Mouse (Mus musculus): ENCODE measurements at regions not wholly inside any gene's neighbourhood (a gene's known extent, or its start where the extent isn't known, plus 50 kb on each side); places are given as distances from the start of the nearest gene placed in this dataset.

- Histone ChIP-seq H3K4me3 (ENCODE audit: low read length) (peak overlapping the region; percentile 18; the same call in 1 of the 2 replicates), H3K36me3 (ENCODE audit: insufficient read depth, low read length) (no peaks in the 10 kb centered on the region), H3K4me2 (replicated peaks; ENCODE audit: low read depth, low read length) (peak overlapping the region; percentile 41), H3K27me3 (ENCODE audit: insufficient read depth, low read length) (no peaks in the 10 kb centered on the region), H3K27ac (ENCODE audit: low read length) (peak overlapping the region; percentile 78), H3K9me3 (ENCODE audit: low read length) (no peaks in the 10 kb centered on the region), H3K4me1 (ENCODE audit: insufficient read depth, low read length) (peaks cover 21% of the 10 kb centered on the region), H3K9ac (replicated peaks; ENCODE audit: low read length) (peak overlapping the region; percentile 53)
- ATAC-seq (ENCODE audit: low FRiP score, low TSS enrichment), result peak; percentile 89
- 4% methylated on average over 17 of the region's 17 CpGs for WGBS
Measured at GRCm38 (mm10) chr5:136619315-136620231, 52.3 kb upstream of the Cux1 start.

- H3K4me3 ChIP-seq (ENCODE audit: low read length), result no peak overlapping the region
- no peak overlapping the region for H3K9ac ChIP-seq (replicated peaks; ENCODE audit: low read length)
- 22% methylated on average over 12 of the region's 12 CpGs for WGBS
- no peaks in the 10 kb centered on the region for H3K27me3 ChIP-seq (ENCODE audit: insufficient read depth, low read length)
- H3K27ac ChIP-seq (ENCODE audit: low read length), result peak overlapping the region; percentile 78
- H3K4me1 ChIP-seq (ENCODE audit: insufficient read depth, low read length), result peaks cover 21% of the 10 kb centered on the region
- H3K9me3 ChIP-seq (ENCODE audit: low read length), result no peaks in the 10 kb centered on the region
- H3K4me2 ChIP-seq (replicated peaks; ENCODE audit: low read depth, low read length), result peak overlapping the region; percentile 41
- no peaks in the 10 kb centered on the region for H3K36me3 ChIP-seq (ENCODE audit: insufficient read depth, low read length)
- ATAC-seq (ENCODE audit: low FRiP score, low TSS enrichment), result no peak
Measured at GRCm38 (mm10) chr5:136620234-136620633, 52.9 kb upstream of the Cux1 start.

- 35% methylated on average over 4 of the region's 4 CpGs for WGBS
- Histone ChIP-seq H3K27me3 (ENCODE audit: insufficient read depth, low read length) (no peaks in the 10 kb centered on the region), H3K4me1 (ENCODE audit: insufficient read depth, low read length) (peaks cover 21% of the 10 kb centered on the region), H3K9ac (replicated peaks; ENCODE audit: low read length) (no peak overlapping the region), H3K4me3 (ENCODE audit: low read length) (no peak overlapping the region), H3K4me2 (replicated peaks; ENCODE audit: low read depth, low read length) (no peak overlapping the region), H3K27ac (ENCODE audit: low read length) (no peak overlapping the region), H3K9me3 (ENCODE audit: low read length) (no peaks in the 10 kb centered on the region), H3K36me3 (ENCODE audit: insufficient read depth, low read length) (no peaks in the 10 kb centered on the region)
- ATAC-seq (ENCODE audit: low FRiP score, low TSS enrichment), result no peak
Measured at GRCm38 (mm10) chr5:136621336-136622125, 54.2 kb upstream of the Cux1 start.

- H3K4me3 ChIP-seq (ENCODE audit: low read length), result no peak overlapping the region
- H3K9me3 ChIP-seq (ENCODE audit: low read length), result no peaks in the 10 kb centered on the region
- H3K4me1 ChIP-seq (ENCODE audit: insufficient read depth, low read length), result peaks cover 21% of the 10 kb centered on the region
- no peak for ATAC-seq (ENCODE audit: low FRiP score, low TSS enrichment)
- H3K27me3 ChIP-seq (ENCODE audit: insufficient read depth, low read length), result no peaks in the 10 kb centered on the region
- no peak overlapping the region for H3K9ac ChIP-seq (replicated peaks; ENCODE audit: low read length)
- no peak overlapping the region for H3K4me2 ChIP-seq (replicated peaks; ENCODE audit: low read depth, low read length)
- no peaks in the 10 kb centered on the region for H3K36me3 ChIP-seq (ENCODE audit: insufficient read depth, low read length)
- WGBS, result 13% methylated on average over 2 of the region's 2 CpGs
- no peak overlapping the region for H3K27ac ChIP-seq (ENCODE audit: low read length)
Measured at GRCm38 (mm10) chr5:136622152-136622551, 54.9 kb upstream of the Cux1 start.

GRCm38 (mm10) chr5:136622721-136623542, 55.6 kb upstream of the Cux1 start:
- peak overlapping the region; percentile 51 for H3K4me3 ChIP-seq (ENCODE audit: low read length)

GRCm38 (mm10) chr5:136623791-136624190, 56.5 kb upstream of the Cux1 start:
- Histone ChIP-seq H3K4me3 (ENCODE audit: low read length) (no peak overlapping the region), H3K27me3 (ENCODE audit: insufficient read depth, low read length) (no peaks in the 10 kb centered on the region), H3K4me2 (replicated peaks; ENCODE audit: low read depth, low read length) (no peak overlapping the region), H3K36me3 (ENCODE audit: insufficient read depth, low read length) (no peaks in the 10 kb centered on the region), H3K27ac (ENCODE audit: low read length) (no peak overlapping the region), H3K4me1 (ENCODE audit: insufficient read depth, low read length) (peaks cover 21% of the 10 kb centered on the region), H3K9me3 (ENCODE audit: low read length) (no peaks in the 10 kb centered on the region), H3K9ac (replicated peaks; ENCODE audit: low read length) (no peak overlapping the region)
- WGBS, result 54% methylated on average over 6 of the region's 6 CpGs
- no peak for ATAC-seq (ENCODE audit: low FRiP score, low TSS enrichment)

More at GRCm38 (mm10) chr5:136622721-136623542, 55.6 kb upstream of the Cux1 start:
- Histone ChIP-seq H3K27ac (ENCODE audit: low read length) (no peak overlapping the region), H3K27me3 (ENCODE audit: insufficient read depth, low read length) (no peaks in the 10 kb centered on the region), H3K4me1 (ENCODE audit: insufficient read depth, low read length) (peaks cover 21% of the 10 kb centered on the region), H3K4me2 (replicated peaks; ENCODE audit: low read depth, low read length) (peak overlapping the region; percentile 90), H3K9ac (replicated peaks; ENCODE audit: low read length) (peak overlapping the region; percentile 56), H3K36me3 (ENCODE audit: insufficient read depth, low read length) (no peaks in the 10 kb centered on the region), H3K9me3 (ENCODE audit: low read length) (no peaks in the 10 kb centered on the region)
- peak; percentile 24; the same call in 1 of the 2 replicates for ATAC-seq (ENCODE audit: low FRiP score, low TSS enrichment)
- WGBS, result 3% methylated on average over 43 of the region's 43 CpGs

- Histone ChIP-seq H3K27ac (ENCODE audit: low read length) (no peak overlapping the region), H3K4me2 (replicated peaks; ENCODE audit: low read depth, low read length) (no peak overlapping the region), H3K9ac (replicated peaks; ENCODE audit: low read length) (no peak overlapping the region), H3K9me3 (ENCODE audit: low read length) (no peaks in the 10 kb centered on the region), H3K27me3 (ENCODE audit: insufficient read depth, low read length) (no peaks in the 10 kb centered on the region), H3K36me3 (ENCODE audit: insufficient read depth, low read length) (no peaks in the 10 kb centered on the region), H3K4me1 (ENCODE audit: insufficient read depth, low read length) (peaks cover 8% of the 10 kb centered on the region), H3K4me3 (ENCODE audit: low read length) (no peak overlapping the region)
- 53% methylated on average over 13 of the region's 13 CpGs for WGBS
- no peak for ATAC-seq (ENCODE audit: low FRiP score, low TSS enrichment)
Measured at GRCm38 (mm10) chr5:136625176-136625991, 58.1 kb upstream of the Cux1 start.

GRCm38 (mm10) chr5:136626142-136626771, 59.0 kb upstream of the Cux1 start:
- Histone ChIP-seq H3K4me3 (ENCODE audit: low read length) (no peak overlapping the region), H3K4me1 (ENCODE audit: insufficient read depth, low read length) (peaks cover 6% of the 10 kb centered on the region), H3K27me3 (ENCODE audit: insufficient read depth, low read length) (no peaks in the 10 kb centered on the region), H3K9me3 (ENCODE audit: low read length) (no peaks in the 10 kb centered on the region), H3K9ac (replicated peaks; ENCODE audit: low read length) (no peak overlapping the region), H3K27ac (ENCODE audit: low read length) (no peak overlapping the region), H3K36me3 (ENCODE audit: insufficient read depth, low read length) (no peaks in the 10 kb centered on the region), H3K4me2 (replicated peaks; ENCODE audit: low read depth, low read length) (no peak overlapping the region)
- ATAC-seq (ENCODE audit: low FRiP score, low TSS enrichment), result no peak
- 48% methylated on average over 4 of the region's 4 CpGs for WGBS

Data from kidney, embryonic 16.5 days (tissue).